Mouse (Mus musculus) CD4-positive naive resting alpha-beta T cell, adult 57 days (primary cell): Measurements from ENCODE around the gene A230072I06Rik. TPM values are rescaled to one million over a fixed set of nuclear protein-coding genes. Genes with fewer than 3 reads are reported as not detected.

ENCODE experiments used
- total RNA-seq: library from RNA; stranded (reverse); gene quantifications from one replicate; pipeline ENCODE4 v1.2.4, GENCODE M21; 2023

Gene A230072I06Rik
- not detected for total RNA-seq

GRCm38 (mm10) chr8:12278663-12279312, at the start of gene A230072I06Rik:
A230072I06Rik (plus strand) TSS chr8:12278819.

Other genes starting within 250 kb of the A230072I06Rik start
- not detected for gene Sox1, start 116.5 kb downstream of the A230072I06Rik start, total RNA-seq